Mouse (Mus musculus): ENCODE results near the gene Bicdl2. TPM values are rescaled to one million over a fixed set of nuclear protein-coding genes. Genes with fewer than 3 reads are reported as not detected.

The Bicdl2 gene
- not detected for total RNA-seq (2023)

GRCm38 (mm10) chr17:23660117-23660875 is at the start of gene Bicdl2:
Gene Bicdl2, plus strand, starts transcription at chr17:23660506.

GRCm38 (mm10) chr17:23644613-23645495 is 15.5 kb upstream of the Bicdl2 start, which contains the start of gene Mmp25:
Gene Mmp25, minus strand, starts transcription at chr17:23645277.

GRCm38 (mm10) chr17:23673424-23674073 is 13.2 kb downstream of the Bicdl2 start, which contains the start of the genes Hcfc1r1 and Thoc6:
Gene Hcfc1r1, plus strand, starts transcription at chr17:23673596.
Gene Thoc6, minus strand, starts transcription at chr17:23673882.

GRCm38 (mm10) chr17:23677236-23677679 is 17.0 kb downstream of the Bicdl2 start, which contains the start of gene Tnfrsf12a:
Gene Tnfrsf12a, minus strand, starts transcription at chr17:23677468.

DNA sequence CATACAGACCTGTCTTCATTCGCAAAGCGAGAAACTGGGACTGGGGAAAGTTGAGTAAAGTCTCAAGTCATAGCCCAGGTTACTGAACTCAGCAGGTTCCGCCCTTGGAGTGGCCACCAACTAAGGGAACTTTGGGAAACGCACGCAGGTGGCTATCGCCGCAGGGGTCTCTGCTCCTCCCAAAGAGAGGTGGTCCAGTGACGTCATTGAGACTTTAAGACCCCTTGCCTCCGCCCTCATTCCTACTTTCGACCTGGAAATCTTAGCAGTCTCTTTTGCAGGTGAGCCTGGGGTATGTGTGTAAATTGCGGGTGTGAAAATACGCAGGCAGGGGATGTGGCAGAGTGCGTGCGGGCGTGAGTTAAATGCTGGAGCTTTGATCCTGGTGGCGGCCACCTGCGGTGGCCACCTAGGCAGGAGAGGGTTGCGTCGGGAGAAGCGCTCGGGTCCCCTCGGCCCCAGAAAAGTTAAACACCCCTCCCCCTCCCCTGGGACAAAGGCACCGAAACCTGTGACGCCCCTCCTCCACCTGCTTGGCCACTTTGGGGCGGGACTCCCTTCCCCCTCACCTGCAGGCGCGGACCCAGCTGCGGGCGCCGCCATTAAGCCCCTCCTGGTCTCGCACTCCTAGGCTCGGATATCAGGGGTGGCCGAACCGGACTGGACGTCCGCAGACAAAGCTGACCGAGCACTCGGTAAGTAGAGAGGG is 19.0 kb downstream of the Bicdl2 start, which contains the start of gene Cldn6:
Gene Cldn6, plus strand, starts transcription at position 123 of the 709 bp plus-strand sequence.

DNA sequence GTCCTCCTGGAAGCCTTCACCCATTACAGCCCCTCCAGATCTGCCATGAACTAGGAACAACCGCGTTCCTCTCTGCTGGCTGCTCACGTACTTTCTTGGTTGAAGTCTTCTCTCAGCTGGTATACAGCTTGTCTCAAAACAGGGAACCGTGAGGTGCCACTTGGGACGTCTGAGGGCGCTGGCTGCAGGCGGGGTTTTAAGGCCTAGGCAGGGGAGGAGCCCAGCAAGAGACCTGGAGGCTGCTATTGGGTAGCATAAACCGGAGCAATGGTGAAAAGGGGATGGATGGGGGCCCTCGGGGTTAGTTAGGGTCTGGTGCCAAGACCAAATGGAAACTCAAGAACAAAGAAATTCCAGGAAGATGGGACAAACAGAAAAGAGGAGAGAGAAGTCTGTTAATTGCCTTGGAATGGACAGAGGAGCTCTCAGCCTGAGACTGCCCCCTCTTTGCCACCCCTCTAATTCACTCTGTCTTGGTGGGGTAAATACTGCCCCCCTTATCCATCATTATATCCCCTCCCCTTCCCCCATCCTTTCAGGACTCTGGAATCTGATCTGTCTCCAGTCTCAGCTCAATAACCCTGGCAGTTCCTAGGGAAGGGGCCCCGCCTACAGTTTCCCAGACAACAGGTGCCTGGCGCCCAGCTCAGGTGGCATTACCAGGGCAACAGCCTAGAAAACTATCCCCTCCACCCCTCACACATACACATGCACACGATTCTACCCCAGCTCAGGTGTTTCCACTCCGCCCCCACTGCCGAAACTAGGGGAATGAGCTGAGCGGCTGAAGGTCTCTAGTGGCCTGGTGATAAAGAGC is 23.8 kb downstream of the Bicdl2 start, which contains the start of gene Cldn9:
Gene Cldn9, minus strand, starts transcription at position 171 of the 817 bp plus-strand sequence.

Other genes with a start within 250 kb of the Bicdl2 start
- gene Vmn2r117, start 180.8 kb upstream of the Bicdl2 start, total RNA-seq (2023), result not detected
- 8.7 TPM for gene Zfp213, start 96.3 kb upstream of the Bicdl2 start, total RNA-seq (2023)
- gene Zfp13, start 61.0 kb upstream of the Bicdl2 start, total RNA-seq (2023), result not detected
- 0.86 TPM for gene Zscan10, start 59.6 kb upstream of the Bicdl2 start, total RNA-seq (2023)
- 0.41 TPM for gene Mmp25, start 15.2 kb upstream of the Bicdl2 start, total RNA-seq (2023)
- gene Hcfc1r1, start 13.1 kb downstream of the Bicdl2 start, total RNA-seq (2023), result 39.5 TPM
- gene Thoc6, start 13.4 kb downstream of the Bicdl2 start, total RNA-seq (2023), result 22.4 TPM
- 61.0 TPM for gene Tnfrsf12a, start 17.0 kb downstream of the Bicdl2 start, total RNA-seq (2023)
- not detected for gene Cldn6, start 18.7 kb downstream of the Bicdl2 start, total RNA-seq (2023)
- not detected for gene Cldn9, start 23.5 kb downstream of the Bicdl2 start, total RNA-seq (2023)
- gene 1520401A03Rik, start 62.3 kb downstream of the Bicdl2 start, total RNA-seq (2023), result not detected
- 36.2 TPM for gene Pkmyt1, start 65.8 kb downstream of the Bicdl2 start, total RNA-seq (2023)
- 2.6 TPM for gene Paqr4, start 80.4 kb downstream of the Bicdl2 start, total RNA-seq (2023)
- gene Kremen2, start 85.3 kb downstream of the Bicdl2 start, total RNA-seq (2023), result 0.89 TPM
- gene Flywch1, start 111.1 kb downstream of the Bicdl2 start, total RNA-seq (2023), result 27.5 TPM
- not detected for gene Flywch2, start 125.6 kb downstream of the Bicdl2 start, total RNA-seq (2023)
- 1,442 TPM for gene Srrm2, start 130.0 kb downstream of the Bicdl2 start, total RNA-seq (2023)
- gene Elob, start 168.6 kb downstream of the Bicdl2 start, total RNA-seq (2023), result 199 TPM
- not detected for gene Prss33, start 175.6 kb downstream of the Bicdl2 start, total RNA-seq (2023)
- not detected for gene Prss32, start 183.3 kb downstream of the Bicdl2 start, total RNA-seq (2023)
- gene Prss41, start 183.7 kb downstream of the Bicdl2 start, total RNA-seq (2023), result 1.4 TPM
- gene Prss21, start 207.6 kb downstream of the Bicdl2 start, total RNA-seq (2023), result not detected
- gene Dcpp1, start 220.4 kb downstream of the Bicdl2 start, total RNA-seq (2023), result not detected
- not detected for gene Dcpp2, start 220.4 kb downstream of the Bicdl2 start, total RNA-seq (2023)